Mouse (Mus musculus) lung, embryonic 16.5 days (tissue): ENCODE measurements around the gene Wdr83os. TPM values are rescaled to one million over a fixed set of nuclear protein-coding genes. Genes with fewer than 3 reads are reported as not detected.
"Not testable (repeated sequence)": the region's sequence is repeated elsewhere in the genome, so short reads cannot be mapped to it uniquely, and the experiment has no call there.

Source experiments
- ATAC-seq: fragments of 200-750 bp; cut with Nextera tagmentation; 2 replicates; pipeline ENCODE4 v1.8.0; 2017; ENCODE audit warnings: low read depth, mild to moderate bottlenecking, moderate library complexity
- H3K27ac ChIP-seq: fragments of 300-500 bp; sonication (generic); 2 replicates; pipeline ENCODE4 v1.5.1; 2014; ENCODE audit warnings: mild to moderate bottlenecking, control low read depth, low read length
- H3K27me3 ChIP-seq: fragments of 300-500 bp; sonication (generic); 2 replicates; pipeline ENCODE4 v1.6.1; 2014; ENCODE audit warnings: low read depth, low read length, mixed read lengths; ENCODE audit not compliant: control insufficient read depth, insufficient read depth
- H3K36me3 ChIP-seq: fragments of 300-500 bp; sonication (generic); 2 replicates; pipeline ENCODE4 v1.6.1; 2014; ENCODE audit warnings: low read length; ENCODE audit not compliant: control insufficient read depth, insufficient read depth
- H3K4me1 ChIP-seq: fragments of 300-500 bp; sonication (generic); replicated peaks from 2 replicates; pipeline ENCODE4 v1.6.1; 2014; ENCODE audit warnings: low read length, mixed read lengths; ENCODE audit not compliant: control insufficient read depth, insufficient read depth
- H3K4me2 ChIP-seq: fragments of 300-500 bp; sonication (generic); 2 replicates; pipeline ENCODE4 v1.6.1; 2014; ENCODE audit warnings: low read depth, low read length, control low read depth
- H3K4me3 ChIP-seq: fragments of 300-500 bp; sonication (generic); 2 replicates; pipeline ENCODE4 v1.5.1; 2014; ENCODE audit warnings: mild to moderate bottlenecking, low read length, control low read depth
- H3K9ac ChIP-seq: fragments of 300-500 bp; sonication (generic); 2 replicates; pipeline ENCODE4 v1.6.1; 2014; ENCODE audit warnings: low read length, control low read depth
- H3K9me3 ChIP-seq: fragments of 300-500 bp; sonication (generic); 2 replicates; pipeline ENCODE4 v1.6.1; 2016; ENCODE audit warnings: low read length; ENCODE audit not compliant: control insufficient read depth
- WGBS: fragments of 180-500 bp; shearing (Covaris S2); extraction: QIAGEN DNeasy Blood & Tissue Kit; methylation state at CpG from one replicate; pipeline ENCODE4 v1.1.7; 2014; 5-methylcytosine and 5-hydroxymethylcytosine counted together
- polyA plus RNA-seq: library from polyadenylated mRNA; unstranded; fragments of >200 nt; fragmentation: Nextera tagmentation; extraction: Ambion mirVana; gene quantifications from 2 replicates; pipeline ENCODE4 v1.2.1, GENCODE M21; 2015

The Wdr83os gene
- polyA plus RNA-seq, 1 experiment from 2014 or later = 137 TPM

- H3K36me3 ChIP-seq = peaks cover 13% of the 10 kb centered on the region
- no peaks in the 10 kb centered on the region for H3K9me3 ChIP-seq
- no peaks in the 10 kb centered on the region for H3K27me3 ChIP-seq
- no peak for ATAC-seq
- no peak overlapping the region for H3K27ac ChIP-seq
- no peaks in the 10 kb centered on the region; the same call in 1 of the 2 replicates for H3K4me1 ChIP-seq
- H3K4me3 ChIP-seq = no peak overlapping the region
- 93% methylated on average over 7 of the region's 7 CpGs for WGBS
- H3K9ac ChIP-seq = no peak overlapping the region
- no peak overlapping the region for H3K4me2 ChIP-seq
Measured at GRCm38 (mm10) chr8:85095566-85095965, 15.0 kb downstream of the Wdr83os start.

- no peak overlapping the region for H3K9ac ChIP-seq
- peaks cover 11% of the 10 kb centered on the region for H3K36me3 ChIP-seq
- no peaks in the 10 kb centered on the region; the same call in 1 of the 2 replicates for H3K4me1 ChIP-seq
- ATAC-seq = no peak
- H3K27ac ChIP-seq = no peak overlapping the region
- H3K4me2 ChIP-seq = no peak overlapping the region
- H3K4me3 ChIP-seq = no peak overlapping the region
- 91% methylated on average over 16 of the region's 16 CpGs for WGBS
- H3K27me3 ChIP-seq = no peaks in the 10 kb centered on the region
- no peaks in the 10 kb centered on the region for H3K9me3 ChIP-seq
Measured at GRCm38 (mm10) chr8:85096196-85096595, 15.7 kb downstream of the Wdr83os start.

- ATAC-seq = peak; percentile 49
- no peak overlapping the region for H3K4me2 ChIP-seq
- H3K27ac ChIP-seq = no peak overlapping the region
- peaks cover 11% of the 10 kb centered on the region for H3K36me3 ChIP-seq
- 60% methylated on average over 4 of the region's 4 CpGs for WGBS
- no peaks in the 10 kb centered on the region; the same call in 1 of the 2 replicates for H3K9me3 ChIP-seq
- H3K4me1 ChIP-seq = no peaks in the 10 kb centered on the region; the same call in 1 of the 2 replicates
- no peak overlapping the region for H3K9ac ChIP-seq
- no peaks in the 10 kb centered on the region for H3K27me3 ChIP-seq
- no peak overlapping the region for H3K4me3 ChIP-seq
Measured at GRCm38 (mm10) chr8:85096850-85097249, 16.3 kb downstream of the Wdr83os start.

GRCm38 (mm10) chr8:85100076-85100665 is 19.6 kb downstream of the Wdr83os start:
- H3K4me3 ChIP-seq = no peak overlapping the region
- H3K9ac ChIP-seq = no peak overlapping the region
- no peak for ATAC-seq
- H3K4me2 ChIP-seq = no peak overlapping the region
- no peaks in the 10 kb centered on the region; the same call in 1 of the 2 replicates for H3K9me3 ChIP-seq
- H3K27ac ChIP-seq = no peak overlapping the region
- H3K36me3 ChIP-seq = peaks cover 5% of the 10 kb centered on the region
- no peaks in the 10 kb centered on the region for H3K27me3 ChIP-seq
- H3K4me1 ChIP-seq = no peaks in the 10 kb centered on the region; the same call in 1 of the 2 replicates
- WGBS = 78% methylated on average over 4 of the region's 4 CpGs

- H3K4me2 ChIP-seq = no peak overlapping the region
- H3K4me3 ChIP-seq = no peak overlapping the region
- WGBS = 92% methylated on average over 10 of the region's 10 CpGs
- no peaks in the 10 kb centered on the region for H3K9me3 ChIP-seq
- H3K27me3 ChIP-seq = no peaks in the 10 kb centered on the region
- H3K27ac ChIP-seq = no peak overlapping the region
- no peaks in the 10 kb centered on the region for H3K4me1 ChIP-seq
- no peak overlapping the region for H3K9ac ChIP-seq
- no peak for ATAC-seq
- peaks cover 22% of the 10 kb centered on the region for H3K36me3 ChIP-seq
Measured at GRCm38 (mm10) chr8:85113241-85113640, 32.7 kb downstream of the Wdr83os start.

GRCm38 (mm10) chr8:85115501-85115900 is 35.0 kb downstream of the Wdr83os start:
- Histone ChIP-seq H3K4me2 (no peak overlapping the region), H3K36me3 (peaks cover 8% of the 10 kb centered on the region), H3K9me3 (no peaks in the 10 kb centered on the region), H3K4me3 (no peak overlapping the region), H3K27me3 (no peaks in the 10 kb centered on the region), H3K27ac (no peak overlapping the region), H3K4me1 (no peaks in the 10 kb centered on the region), H3K9ac (no peak overlapping the region)
- 74% methylated on average over 4 of the region's 4 CpGs for WGBS
- no peak for ATAC-seq

- Histone ChIP-seq H3K9ac (no peak overlapping the region), H3K27me3 (no peaks in the 10 kb centered on the region), H3K4me3 (no peak overlapping the region), H3K27ac (0 out of 2 replicates have a peak overlapping the region, but pooled peaks have one; percentile 16), H3K4me1 (no peaks in the 10 kb centered on the region), H3K36me3 (0 out of 2 replicates have a peak, but pooled peaks cover 3% of the 10 kb centered on the region), H3K9me3 (no peaks in the 10 kb centered on the region), H3K4me2 (no peak overlapping the region)
- ATAC-seq = no peak
- WGBS = 62% methylated on average over 7 of the region's 7 CpGs
Measured at GRCm38 (mm10) chr8:85116984-85117383, 36.4 kb downstream of the Wdr83os start.

- peak; percentile 91 for ATAC-seq
- H3K4me3 ChIP-seq = peak overlapping the region; percentile 71
- no peaks in the 10 kb centered on the region for H3K9me3 ChIP-seq
- H3K4me2 ChIP-seq = peak overlapping the region; percentile 70
- no peaks in the 10 kb centered on the region for H3K4me1 ChIP-seq
- H3K27me3 ChIP-seq = no peaks in the 10 kb centered on the region
- H3K27ac ChIP-seq = peak overlapping the region; percentile 74
- H3K9ac ChIP-seq = peak overlapping the region; percentile 81
- 5% methylated on average over 37 of the region's 37 CpGs for WGBS
- no peaks in the 10 kb centered on the region for H3K36me3 ChIP-seq
Measured at GRCm38 (mm10) chr8:85119052-85119981, 38.8 kb downstream of the Wdr83os start.

GRCm38 (mm10) chr8:85120251-85120650 is 39.7 kb downstream of the Wdr83os start:
- not testable (repeated sequence) for H3K4me3 ChIP-seq, H3K9ac ChIP-seq, H3K36me3 ChIP-seq, H3K4me2 ChIP-seq, H3K9me3 ChIP-seq, H3K27me3 ChIP-seq, H3K4me1 ChIP-seq, H3K27ac ChIP-seq, ATAC-seq
- 68% methylated on average over 5 of the region's 5 CpGs for WGBS
